Mouse (Mus musculus) brain, embryonic 14.5 days (tissue): ENCODE data around the gene Nacc2.

Source experiments
- CTCF ChIP-seq: fragments of 200-500 bp; IDR thresholded peaks from 2 replicates; pipeline ENCODE4 v1.5.1; 2012; ENCODE audit warnings: inconsistent platforms, mild to moderate bottlenecking, moderate library complexity, borderline replicate concordance; ENCODE audit not compliant: insufficient read depth, insufficient read length; ENCODE audit errors: extremely low read depth
- POLR2A ChIP-seq: fragments of 200-500 bp; IDR thresholded peaks from 2 replicates; pipeline ENCODE4 v1.6.1; 2012; ENCODE audit warnings: mild to moderate bottlenecking, inconsistent platforms, borderline replicate concordance; ENCODE audit not compliant: poor library complexity, insufficient read depth, insufficient read length, severe bottlenecking; ENCODE audit errors: extremely low read depth

DNA sequence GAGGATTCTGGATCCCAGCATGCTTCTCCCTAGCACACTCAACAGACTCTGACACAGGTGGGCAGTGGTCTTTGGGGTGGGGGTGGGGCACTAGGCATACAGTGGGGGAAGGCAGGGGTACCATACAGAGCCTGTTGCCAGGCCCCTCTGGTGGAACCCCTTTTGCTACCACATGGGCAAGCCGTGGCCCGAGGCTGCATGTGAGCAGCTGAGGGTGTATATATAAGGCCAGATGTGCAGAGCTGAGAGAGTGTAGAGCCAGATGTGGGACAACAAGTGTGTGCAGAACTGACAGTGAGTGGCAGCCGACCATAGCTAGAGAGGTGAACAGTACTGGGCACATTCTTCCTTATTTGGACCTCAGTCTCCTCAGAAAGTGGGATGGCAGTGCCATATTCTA, 43.9 kb upstream of the Nacc2 start:
- no peak for TF ChIP-seq CTCF
- no peak for TF ChIP-seq POLR2A
